Mouse (Mus musculus) hindbrain, embryonic 15.5 days (tissue): ENCODE measurements at regions not wholly inside any gene's neighbourhood (a gene's known extent, or its start where the extent isn't known, plus 50 kb on each side); places are given as distances from the start of the nearest gene placed in this dataset.

Source experiments
- ATAC-seq: fragments of 200-750 bp; cut with Nextera tagmentation; 2 replicates; pipeline ENCODE4 v1.8.0; 2017; ENCODE audit warnings: low read depth, moderate number of reproducible peaks, moderate TSS enrichment; ENCODE audit not compliant: low FRiP score
- H3K27ac ChIP-seq: fragments of 300-500 bp; sonication (generic); replicated peaks from 2 replicates; pipeline ENCODE4 v1.5.1; 2015; ENCODE audit warnings: mild to moderate bottlenecking, inconsistent platforms
- H3K27me3 ChIP-seq: fragments of 300-500 bp; sonication (generic); 2 replicates; pipeline ENCODE4 v1.6.1; 2015; ENCODE audit warnings: control low read depth, inconsistent platforms
- H3K36me3 ChIP-seq: fragments of 300-500 bp; sonication (generic); 2 replicates; pipeline ENCODE4 v1.6.1; 2015; ENCODE audit warnings: control low read depth, inconsistent platforms
- H3K4me1 ChIP-seq: fragments of 300-500 bp; sonication (generic); replicated peaks from 2 replicates; pipeline ENCODE4 v1.6.1; 2015; ENCODE audit warnings: control low read depth, inconsistent platforms
- H3K4me2 ChIP-seq: fragments of 300-500 bp; sonication (generic); 2 replicates; pipeline ENCODE4 v1.6.1; 2015; ENCODE audit warnings: moderate library complexity, mild to moderate bottlenecking, inconsistent platforms
- H3K4me3 ChIP-seq: fragments of 300-500 bp; sonication (generic); 2 replicates; pipeline ENCODE4 v1.5.1; 2015; ENCODE audit warnings: mild to moderate bottlenecking, inconsistent platforms
- H3K9ac ChIP-seq: fragments of 300-500 bp; sonication (generic); 2 replicates; pipeline ENCODE4 v1.6.1; 2015; ENCODE audit warnings: inconsistent platforms
- H3K9me3 ChIP-seq: fragments of 300-500 bp; sonication (generic); 2 replicates; pipeline ENCODE4 v1.6.1; 2016; ENCODE audit warnings: control low read depth, inconsistent platforms
- WGBS: fragments of 180-500 bp; shearing (Covaris S2); methylation state at CpG from one replicate; pipeline ENCODE4 v1.1.7; 2015; 5-methylcytosine and 5-hydroxymethylcytosine counted together

GRCm38 (mm10) chr10:122614720-122615119 lies 63.8 kb upstream of the Ppm1h start:
- Histone ChIP-seq H3K27me3 (no peaks in the 10 kb centered on the region), H3K27ac (no peak overlapping the region), H3K36me3 (no peaks in the 10 kb centered on the region), H3K9me3 (no peaks in the 10 kb centered on the region), H3K4me1 (no peaks in the 10 kb centered on the region), H3K4me3 (no peak overlapping the region), H3K4me2 (no peak overlapping the region), H3K9ac (no peak overlapping the region)
- no peak for ATAC-seq
- WGBS, result 59% methylated on average over 3 of the region's 3 CpGs

- no peak overlapping the region for H3K4me3 ChIP-seq
- H3K9ac ChIP-seq, result no peak overlapping the region
- H3K27ac ChIP-seq, result no peak overlapping the region
- no peak for ATAC-seq
- H3K36me3 ChIP-seq, result no peaks in the 10 kb centered on the region
- H3K9me3 ChIP-seq, result no peaks in the 10 kb centered on the region
- no peaks in the 10 kb centered on the region for H3K4me1 ChIP-seq
- H3K4me2 ChIP-seq, result no peak overlapping the region
- H3K27me3 ChIP-seq, result no peaks in the 10 kb centered on the region
- WGBS, result 93% methylated on average over 12 of the region's 12 CpGs
Measured at GRCm38 (mm10) chr10:122615658-122616057, 62.9 kb upstream of the Ppm1h start.

- Histone ChIP-seq H3K4me3 (no peak overlapping the region), H3K4me2 (no peak overlapping the region), H3K4me1 (no peaks in the 10 kb centered on the region), H3K9me3 (no peaks in the 10 kb centered on the region), H3K9ac (no peak overlapping the region), H3K36me3 (no peaks in the 10 kb centered on the region), H3K27me3 (no peaks in the 10 kb centered on the region), H3K27ac (no peak overlapping the region)
- 72% methylated on average over 6 of the region's 6 CpGs for WGBS
- no peak for ATAC-seq
Measured at GRCm38 (mm10) chr10:122616385-122616784, 62.2 kb upstream of the Ppm1h start.

- Histone ChIP-seq H3K9me3 (no peaks in the 10 kb centered on the region), H3K36me3 (no peaks in the 10 kb centered on the region), H3K9ac (no peak overlapping the region), H3K4me2 (no peak overlapping the region), H3K4me1 (no peaks in the 10 kb centered on the region), H3K27ac (no peak overlapping the region), H3K27me3 (no peaks in the 10 kb centered on the region), H3K4me3 (no peak overlapping the region)
- peak; percentile 42; the same call in 1 of the 2 replicates for ATAC-seq
- WGBS, result 31% methylated on average over 3 of the region's 3 CpGs
Measured at GRCm38 (mm10) chr10:122618854-122619253, 59.7 kb upstream of the Ppm1h start.

- WGBS, result 69% methylated on average over 16 of the region's 16 CpGs
- Histone ChIP-seq H3K36me3 (no peaks in the 10 kb centered on the region), H3K4me1 (no peaks in the 10 kb centered on the region), H3K27ac (no peak overlapping the region), H3K9me3 (no peaks in the 10 kb centered on the region), H3K4me2 (no peak overlapping the region), H3K27me3 (no peaks in the 10 kb centered on the region), H3K9ac (no peak overlapping the region), H3K4me3 (no peak overlapping the region)
- ATAC-seq, result no peak
Measured at GRCm38 (mm10) chr10:122619406-122620116, 59.0 kb upstream of the Ppm1h start.
